Mouse (Mus musculus): Measurements from ENCODE around the gene Caskin1. TPM values are rescaled to one million over a fixed set of nuclear protein-coding genes. Genes with fewer than 3 reads are reported as not detected.
A peak's percentile ranks its signal among the peaks of the same experiment; 100 is the strongest.

Gene Caskin1
- polyA plus RNA-seq, 1 experiment from 2014 or later: 0.24 TPM

- Histone ChIP-seq H3K9me3 (replicated peaks; ENCODE audit: control insufficient read depth, low read length) (no peaks in the 10 kb centered on the region), H3K4me1 (ENCODE audit: control insufficient read depth, insufficient read depth, low read length) (peaks cover 25% of the 10 kb centered on the region), H3K27me3 (ENCODE audit: control insufficient read depth, insufficient read depth, low read length) (no peaks in the 10 kb centered on the region), H3K4me3 (ENCODE audit: low read length) (peak overlapping the region; percentile 47), H3K27ac (ENCODE audit: low read length) (no peak overlapping the region), H3K4me2 (ENCODE audit: low read depth, low read length) (peak overlapping the region; percentile 78), H3K9ac (ENCODE audit: low read length) (peak overlapping the region; percentile 65), H3K36me3 (ENCODE audit: control insufficient read depth, insufficient read depth) (no peaks in the 10 kb centered on the region)
- peak; percentile 59 for ATAC-seq (replicated peaks; ENCODE audit: extremely low read depth, insufficient read depth, low FRiP score)
- 9% methylated on average over 50 of the region's 53 CpGs for WGBS
These were observed 44.9 kb downstream of the Caskin1 start for GRCm38 (mm10) chr17:24533099-24533992.

GRCm38 (mm10) chr17:24534160-24534718 lies 45.8 kb downstream of the Caskin1 start, which contains the start of gene Rab26:
TSS of gene Rab26 (minus strand) at chr17:24534210.
- 88% methylated on average over 8 of the region's 8 CpGs for whole genome bisulfite sequencing
- Histone ChIP-seq H3K4me2 (ENCODE audit: low read depth, low read length) (peak within 1 kb of the TSS; percentile 78), H3K27me3 (ENCODE audit: control insufficient read depth, insufficient read depth, low read length) (no peaks in the 10 kb centered on the region), H3K4me1 (ENCODE audit: control insufficient read depth, insufficient read depth, low read length) (peaks cover 19% of the 10 kb centered on the region), H3K4me3 (ENCODE audit: low read length) (peak within 1 kb of the TSS; percentile 47), H3K27ac (ENCODE audit: low read length) (no peak within 1 kb of the TSS), H3K36me3 (ENCODE audit: control insufficient read depth, insufficient read depth) (no peaks in the 10 kb centered on the region), H3K9ac (ENCODE audit: low read length) (peak within 1 kb of the TSS; percentile 65), H3K9me3 (replicated peaks; ENCODE audit: control insufficient read depth, low read length) (no peaks in the 10 kb centered on the region)
- no peak for ATAC-seq (replicated peaks; ENCODE audit: extremely low read depth, insufficient read depth, low FRiP score)

- no peak overlapping the region for H3K4me3 ChIP-seq (ENCODE audit: low read length)
- H3K27ac ChIP-seq (ENCODE audit: low read length): no peak overlapping the region
- no peaks in the 10 kb centered on the region for H3K36me3 ChIP-seq (ENCODE audit: control insufficient read depth, insufficient read depth)
- peaks cover 9% of the 10 kb centered on the region for H3K4me1 ChIP-seq (ENCODE audit: control insufficient read depth, insufficient read depth, low read length)
- no peaks in the 10 kb centered on the region for H3K9me3 ChIP-seq (replicated peaks; ENCODE audit: control insufficient read depth, low read length)
- 42% methylated on average over 5 of the region's 5 CpGs for WGBS
- H3K4me2 ChIP-seq (ENCODE audit: low read depth, low read length): no peak overlapping the region
- H3K27me3 ChIP-seq (ENCODE audit: control insufficient read depth, insufficient read depth, low read length): no peaks in the 10 kb centered on the region
- H3K9ac ChIP-seq (ENCODE audit: low read length): no peak overlapping the region
- no peak for ATAC-seq (replicated peaks; ENCODE audit: extremely low read depth, insufficient read depth, low FRiP score)
These were observed 46.9 kb downstream of the Caskin1 start for GRCm38 (mm10) chr17:24535300-24535699.

- no peak overlapping the region for H3K4me2 ChIP-seq (ENCODE audit: low read depth, low read length)
These were observed 49.1 kb downstream of the Caskin1 start for GRCm38 (mm10) chr17:24537536-24537935.

GRCm38 (mm10) chr17:24538950-24539349 lies 50.5 kb downstream of the Caskin1 start:
- Histone ChIP-seq H3K4me1 (ENCODE audit: control insufficient read depth, insufficient read depth, low read length) (no peaks in the 10 kb centered on the region), H3K36me3 (ENCODE audit: control insufficient read depth, insufficient read depth) (no peaks in the 10 kb centered on the region), H3K27me3 (ENCODE audit: control insufficient read depth, insufficient read depth, low read length) (no peaks in the 10 kb centered on the region), H3K4me3 (ENCODE audit: low read length) (no peak overlapping the region), H3K9me3 (replicated peaks; ENCODE audit: control insufficient read depth, low read length) (no peaks in the 10 kb centered on the region), H3K4me2 (ENCODE audit: low read depth, low read length) (no peak overlapping the region), H3K9ac (ENCODE audit: low read length) (no peak overlapping the region), H3K27ac (ENCODE audit: low read length) (no peak overlapping the region)
- no peak for ATAC-seq (replicated peaks; ENCODE audit: extremely low read depth, insufficient read depth, low FRiP score)
- WGBS: 59% methylated on average over 8 of the region's 8 CpGs

More at GRCm38 (mm10) chr17:24537536-24537935, 49.1 kb downstream of the Caskin1 start:
- H3K9me3 ChIP-seq (replicated peaks; ENCODE audit: control insufficient read depth, low read length): no peaks in the 10 kb centered on the region
- H3K27me3 ChIP-seq (ENCODE audit: control insufficient read depth, insufficient read depth, low read length): no peaks in the 10 kb centered on the region
- H3K4me1 ChIP-seq (ENCODE audit: control insufficient read depth, insufficient read depth, low read length): peaks cover 7% of the 10 kb centered on the region
- no peak for ATAC-seq (replicated peaks; ENCODE audit: extremely low read depth, insufficient read depth, low FRiP score)
- no peaks in the 10 kb centered on the region for H3K36me3 ChIP-seq (ENCODE audit: control insufficient read depth, insufficient read depth)
- no peak overlapping the region for H3K27ac ChIP-seq (ENCODE audit: low read length)
- H3K4me3 ChIP-seq (ENCODE audit: low read length): no peak overlapping the region
- WGBS: 38% methylated on average over 3 of the region's 3 CpGs
- no peak overlapping the region for H3K9ac ChIP-seq (ENCODE audit: low read length)

GRCm38 (mm10) chr17:24540375-24540774 lies 52.0 kb downstream of the Caskin1 start:
- no peak for ATAC-seq (replicated peaks; ENCODE audit: extremely low read depth, insufficient read depth, low FRiP score)
- Histone ChIP-seq H3K4me2 (ENCODE audit: low read depth, low read length) (no peak overlapping the region), H3K9me3 (replicated peaks; ENCODE audit: control insufficient read depth, low read length) (no peaks in the 10 kb centered on the region), H3K27me3 (ENCODE audit: control insufficient read depth, insufficient read depth, low read length) (no peaks in the 10 kb centered on the region), H3K27ac (ENCODE audit: low read length) (no peak overlapping the region), H3K9ac (ENCODE audit: low read length) (no peak overlapping the region), H3K36me3 (ENCODE audit: control insufficient read depth, insufficient read depth) (no peaks in the 10 kb centered on the region), H3K4me1 (ENCODE audit: control insufficient read depth, insufficient read depth, low read length) (no peaks in the 10 kb centered on the region), H3K4me3 (ENCODE audit: low read length) (no peak overlapping the region)
- 14% methylated on average over 3 of the region's 3 CpGs for WGBS

- H3K4me2 ChIP-seq (ENCODE audit: low read depth, low read length): no peak overlapping the region; the same call in 1 of the 2 replicates
- no peaks in the 10 kb centered on the region for H3K9me3 ChIP-seq (replicated peaks; ENCODE audit: control insufficient read depth, low read length)
- no peak overlapping the region; the same call in 1 of the 2 replicates for H3K9ac ChIP-seq (ENCODE audit: low read length)
- no peaks in the 10 kb centered on the region for H3K27me3 ChIP-seq (ENCODE audit: control insufficient read depth, insufficient read depth, low read length)
- no peak overlapping the region for H3K4me3 ChIP-seq (ENCODE audit: low read length)
- 17% methylated on average over 12 of the region's 12 CpGs for WGBS
- H3K4me1 ChIP-seq (ENCODE audit: control insufficient read depth, insufficient read depth, low read length): peaks cover 7% of the 10 kb centered on the region; the same call in 1 of the 2 replicates
- H3K36me3 ChIP-seq (ENCODE audit: control insufficient read depth, insufficient read depth): no peaks in the 10 kb centered on the region
- ATAC-seq (replicated peaks; ENCODE audit: extremely low read depth, insufficient read depth, low FRiP score): no peak
- H3K27ac ChIP-seq (ENCODE audit: low read length): no peak overlapping the region
These were observed 56.2 kb downstream of the Caskin1 start for GRCm38 (mm10) chr17:24544613-24545012.

- Histone ChIP-seq H3K4me1 (ENCODE audit: control insufficient read depth, insufficient read depth, low read length) (peaks cover 7% of the 10 kb centered on the region; the same call in 1 of the 2 replicates), H3K36me3 (ENCODE audit: control insufficient read depth, insufficient read depth) (no peaks in the 10 kb centered on the region), H3K4me2 (ENCODE audit: low read depth, low read length) (no peak overlapping the region), H3K9me3 (replicated peaks; ENCODE audit: control insufficient read depth, low read length) (no peaks in the 10 kb centered on the region), H3K27ac (ENCODE audit: low read length) (no peak overlapping the region), H3K27me3 (ENCODE audit: control insufficient read depth, insufficient read depth, low read length) (no peaks in the 10 kb centered on the region), H3K9ac (ENCODE audit: low read length) (no peak overlapping the region), H3K4me3 (ENCODE audit: low read length) (no peak overlapping the region)
- ATAC-seq (replicated peaks; ENCODE audit: extremely low read depth, insufficient read depth, low FRiP score): no peak
- WGBS: 91% methylated on average over 2 of the region's 2 CpGs
These were observed 56.8 kb downstream of the Caskin1 start for GRCm38 (mm10) chr17:24545247-24545646.

GRCm38 (mm10) chr17:24546234-24546633 lies 57.8 kb downstream of the Caskin1 start:
- peaks cover 14% of the 10 kb centered on the region for H3K4me1 ChIP-seq (ENCODE audit: control insufficient read depth, insufficient read depth, low read length)
- no peak overlapping the region for H3K27ac ChIP-seq (ENCODE audit: low read length)
- no peak overlapping the region for H3K9ac ChIP-seq (ENCODE audit: low read length)
- no peaks in the 10 kb centered on the region for H3K27me3 ChIP-seq (ENCODE audit: control insufficient read depth, insufficient read depth, low read length)
- WGBS: 70% methylated on average over 3 of the region's 3 CpGs
- H3K4me2 ChIP-seq (ENCODE audit: low read depth, low read length): no peak overlapping the region
- no peaks in the 10 kb centered on the region for H3K9me3 ChIP-seq (replicated peaks; ENCODE audit: control insufficient read depth, low read length)
- H3K36me3 ChIP-seq (ENCODE audit: control insufficient read depth, insufficient read depth): no peaks in the 10 kb centered on the region
- no peak for ATAC-seq (replicated peaks; ENCODE audit: extremely low read depth, insufficient read depth, low FRiP score)
- H3K4me3 ChIP-seq (ENCODE audit: low read length): no peak overlapping the region
